Mouse (Mus musculus): ENCODE measurements around the gene AI593442. TPM values are rescaled to one million over a fixed set of nuclear protein-coding genes. Genes with fewer than 3 reads are reported as not detected.

The AI593442 gene
- polyA plus RNA-seq, 1 experiment = not detected

GRCm38 (mm10) chr9:52678839-52679215 lies 753 bp downstream of the AI593442 start:
- Histone ChIP-seq H3ac (ENCODE audit: control insufficient read depth, insufficient read length, low read depth) (no peak overlapping the region), H3K79me2 (ENCODE audit: control insufficient read depth, insufficient read depth) (no peaks in the 10 kb centered on the region), H3K79me3 (ENCODE audit: low read depth) (no peaks in the 10 kb centered on the region), H3K4me3 (ENCODE audit: insufficient read depth, poor library complexity, severe bottlenecking) (no peak overlapping the region), H3K36me3 (ENCODE audit: control insufficient read depth, insufficient read depth) (no peaks in the 10 kb centered on the region), H3K27me3 (ENCODE audit: control insufficient read depth, insufficient read depth, insufficient read length) (peaks cover 34% of the 10 kb centered on the region)
- no peak for TF ChIP-seq MAX (IDR thresholded peaks at IDR 0.05)
- TF ChIP-seq MYOG (IDR thresholded peaks at IDR 0.05; ENCODE audit: control insufficient read depth, extremely low read depth, insufficient read length) = no peak
- TF ChIP-seq FOSL1 (IDR thresholded peaks at IDR 0.05; ENCODE audit: insufficient read depth, low read length, poor library complexity, severe bottlenecking) = no peak
- no peak for TF ChIP-seq USF1 (IDR thresholded peaks at IDR 0.05; ENCODE audit: low read depth)
- no peak for TF ChIP-seq MYOD1 (IDR thresholded peaks at IDR 0.05; ENCODE audit: control insufficient read depth, insufficient read length, low read depth)
- no peak for TF ChIP-seq CTCF (IDR thresholded peaks at IDR 0.05; ENCODE audit: control insufficient read depth, insufficient read depth, insufficient read length)
- no peak for TF ChIP-seq CEBPB (IDR thresholded peaks at IDR 0.05; ENCODE audit: low read depth)

- Histone ChIP-seq H3K79me3 (ENCODE audit: low read depth) (no peaks in the 10 kb centered on the region), H3ac (ENCODE audit: control insufficient read depth, insufficient read length, low read depth) (no peak overlapping the region), H3K36me3 (ENCODE audit: control insufficient read depth, insufficient read depth) (no peaks in the 10 kb centered on the region), H3K27me3 (ENCODE audit: control insufficient read depth, insufficient read depth, insufficient read length) (peaks cover 34% of the 10 kb centered on the region), H3K4me3 (ENCODE audit: insufficient read depth, poor library complexity, severe bottlenecking) (no peak overlapping the region), H3K79me2 (ENCODE audit: control insufficient read depth, insufficient read depth) (no peaks in the 10 kb centered on the region)
- TF ChIP-seq USF1 (IDR thresholded peaks at IDR 0.05; ENCODE audit: low read depth) (no peak), FOSL1 (IDR thresholded peaks at IDR 0.05; ENCODE audit: insufficient read depth, low read length, poor library complexity, severe bottlenecking) (no peak)
Observed at GRCm38 (mm10) chr9:52678179-52678838, 1.3 kb downstream of the AI593442 start.

- H3K79me3 ChIP-seq (ENCODE audit: low read depth) = no peaks in the 10 kb centered on the region
- TF ChIP-seq CEBPB (IDR thresholded peaks at IDR 0.05; ENCODE audit: low read depth) = no peak
- no peak for TF ChIP-seq USF1 (IDR thresholded peaks at IDR 0.05; ENCODE audit: low read depth)
- no peak for TF ChIP-seq MAX (IDR thresholded peaks at IDR 0.05)
- TF ChIP-seq MYOD1 (IDR thresholded peaks at IDR 0.05; ENCODE audit: control insufficient read depth, insufficient read length, low read depth) = no peak
- TF ChIP-seq FOSL1 (IDR thresholded peaks at IDR 0.05; ENCODE audit: insufficient read depth, low read length, poor library complexity, severe bottlenecking) = no peak
- no peak for TF ChIP-seq CTCF (IDR thresholded peaks at IDR 0.05; ENCODE audit: control insufficient read depth, insufficient read depth, insufficient read length)
- TF ChIP-seq MYOG (IDR thresholded peaks at IDR 0.05; ENCODE audit: control insufficient read depth, extremely low read depth, insufficient read length) = no peak
- H3K79me2 ChIP-seq (ENCODE audit: control insufficient read depth, insufficient read depth) = no peaks in the 10 kb centered on the region
- H3K4me3 ChIP-seq (ENCODE audit: insufficient read depth, poor library complexity, severe bottlenecking) = no peak overlapping the region
- peaks cover 34% of the 10 kb centered on the region for H3K27me3 ChIP-seq (ENCODE audit: control insufficient read depth, insufficient read depth, insufficient read length)
- H3ac ChIP-seq (ENCODE audit: control insufficient read depth, insufficient read length, low read depth) = no peak overlapping the region
- H3K36me3 ChIP-seq (ENCODE audit: control insufficient read depth, insufficient read depth) = no peaks in the 10 kb centered on the region
Observed at GRCm38 (mm10) chr9:52676587-52676986, 3.0 kb downstream of the AI593442 start.

- TF ChIP-seq MAX (IDR thresholded peaks at IDR 0.05) = no peak
- TF ChIP-seq CEBPB (IDR thresholded peaks at IDR 0.05; ENCODE audit: low read depth) = no peak
- no peak for TF ChIP-seq MYOG (IDR thresholded peaks at IDR 0.05; ENCODE audit: control insufficient read depth, extremely low read depth, insufficient read length)
- no peak for TF ChIP-seq USF1 (IDR thresholded peaks at IDR 0.05; ENCODE audit: low read depth)
- TF ChIP-seq FOSL1 (IDR thresholded peaks at IDR 0.05; ENCODE audit: insufficient read depth, low read length, poor library complexity, severe bottlenecking) = no peak
- TF ChIP-seq CTCF (IDR thresholded peaks at IDR 0.05; ENCODE audit: control insufficient read depth, insufficient read depth, insufficient read length) = no peak
- TF ChIP-seq MYOD1 (IDR thresholded peaks at IDR 0.05; ENCODE audit: control insufficient read depth, insufficient read length, low read depth) = no peak
- Histone ChIP-seq H3K79me3 (ENCODE audit: low read depth) (no peaks in the 10 kb centered on the region), H3K27me3 (ENCODE audit: control insufficient read depth, insufficient read depth, insufficient read length) (peaks cover 31% of the 10 kb centered on the region), H3ac (ENCODE audit: control insufficient read depth, insufficient read length, low read depth) (no peak overlapping the region), H3K79me2 (ENCODE audit: control insufficient read depth, insufficient read depth) (no peaks in the 10 kb centered on the region), H3K36me3 (ENCODE audit: control insufficient read depth, insufficient read depth) (no peaks in the 10 kb centered on the region), H3K4me3 (ENCODE audit: insufficient read depth, poor library complexity, severe bottlenecking) (no peak overlapping the region)
Observed at GRCm38 (mm10) chr9:52675937-52676336, 3.6 kb downstream of the AI593442 start.

- no peak for TF ChIP-seq CTCF (IDR thresholded peaks at IDR 0.05; ENCODE audit: control insufficient read depth, insufficient read depth, insufficient read length)
- no peak for TF ChIP-seq MAX (IDR thresholded peaks at IDR 0.05)
- TF ChIP-seq MYOG (IDR thresholded peaks at IDR 0.05; ENCODE audit: control insufficient read depth, extremely low read depth, insufficient read length) = no peak
- TF ChIP-seq USF1 (IDR thresholded peaks at IDR 0.05; ENCODE audit: low read depth) = no peak
- no peak for TF ChIP-seq CEBPB (IDR thresholded peaks at IDR 0.05; ENCODE audit: low read depth)
- TF ChIP-seq MYOD1 (IDR thresholded peaks at IDR 0.05; ENCODE audit: control insufficient read depth, insufficient read length, low read depth) = no peak
- no peak for TF ChIP-seq FOSL1 (IDR thresholded peaks at IDR 0.05; ENCODE audit: insufficient read depth, low read length, poor library complexity, severe bottlenecking)
- Histone ChIP-seq H3K79me3 (ENCODE audit: low read depth) (no peaks in the 10 kb centered on the region), H3ac (ENCODE audit: control insufficient read depth, insufficient read length, low read depth) (no peak overlapping the region), H3K36me3 (ENCODE audit: control insufficient read depth, insufficient read depth) (no peaks in the 10 kb centered on the region), H3K4me3 (ENCODE audit: insufficient read depth, poor library complexity, severe bottlenecking) (no peak overlapping the region), H3K27me3 (ENCODE audit: control insufficient read depth, insufficient read depth, insufficient read length) (no peaks in the 10 kb centered on the region), H3K79me2 (ENCODE audit: control insufficient read depth, insufficient read depth) (no peaks in the 10 kb centered on the region)
Observed at GRCm38 (mm10) chr9:52661422-52661821, 18.2 kb downstream of the AI593442 start.
